Mouse (Mus musculus) erythroid progenitor cell, adult 5-6 weeks (primary cell): ENCODE data around the gene Nav2. TPM values are rescaled to one million over a fixed set of nuclear protein-coding genes. Genes with fewer than 3 reads are reported as not detected.

Experiments used
- ATAC-seq: replicated peaks from 2 replicates; pipeline ENCODE4 v1.8.0; 2016; ENCODE audit warnings: moderate number of reproducible peaks, mild to moderate bottlenecking, moderate TSS enrichment, inconsistent platforms; ENCODE audit not compliant: poor library complexity, low FRiP score, severe bottlenecking
- total RNA-seq, 2 experiments: library from RNA; stranded (forward) in 1 of 2; stranded (reverse) in 1 of 2; fragments of 150-400 nt in 1 of 2; fragments of 186-747, 209-891 nt in 1 of 2; gene quantifications; 2 replicates each; pipeline versions ENCODE4 v1.2.3 to v1.2.4; 2015 to 2017; ENCODE audit warnings: low replicate concordance in 2 of 2

Nav2 gene
- total RNA-seq, 2 experiments from 2014 or later = 3.1 to 29.8 TPM

DNA sequence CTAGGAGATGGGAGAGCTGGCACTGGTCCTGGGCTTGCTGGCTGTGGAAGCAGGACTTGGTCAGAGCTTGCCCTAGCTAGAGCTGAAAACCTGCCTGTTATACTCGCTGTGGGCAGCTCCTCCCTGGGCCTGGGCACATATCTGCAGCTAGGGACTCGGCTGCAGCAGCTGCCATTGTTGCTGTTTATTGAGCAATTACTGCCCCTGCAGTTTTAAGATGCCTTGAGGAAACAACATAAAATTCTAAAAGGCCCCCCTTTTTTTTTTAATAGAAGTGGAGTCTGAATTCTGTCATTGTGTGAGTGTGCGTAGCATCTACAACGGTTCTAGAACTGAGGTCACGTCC, 24.3 kb upstream of the Nav2 start:
- ATAC-seq = no peak

DNA sequence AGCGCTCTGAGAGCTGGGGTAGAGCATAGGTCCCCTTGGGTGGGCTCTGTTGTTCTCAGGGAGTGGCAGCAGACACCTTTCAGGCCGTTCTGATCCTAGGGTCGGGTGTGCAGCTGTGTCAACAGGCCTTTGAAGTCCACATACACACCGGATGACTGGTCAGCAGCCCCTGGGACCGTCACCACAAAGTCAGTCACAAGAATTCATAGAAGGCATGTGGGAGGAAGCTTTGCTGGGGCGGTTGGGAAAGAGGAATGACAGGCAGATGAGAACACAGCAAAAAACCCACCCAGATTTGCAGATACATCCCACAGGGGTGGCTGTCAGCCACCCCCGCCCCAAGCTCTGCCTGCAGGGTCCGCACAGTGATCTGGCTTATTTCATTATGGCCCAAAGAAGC, 20.5 kb upstream of the Nav2 start:
- ATAC-seq = no peak

DNA sequence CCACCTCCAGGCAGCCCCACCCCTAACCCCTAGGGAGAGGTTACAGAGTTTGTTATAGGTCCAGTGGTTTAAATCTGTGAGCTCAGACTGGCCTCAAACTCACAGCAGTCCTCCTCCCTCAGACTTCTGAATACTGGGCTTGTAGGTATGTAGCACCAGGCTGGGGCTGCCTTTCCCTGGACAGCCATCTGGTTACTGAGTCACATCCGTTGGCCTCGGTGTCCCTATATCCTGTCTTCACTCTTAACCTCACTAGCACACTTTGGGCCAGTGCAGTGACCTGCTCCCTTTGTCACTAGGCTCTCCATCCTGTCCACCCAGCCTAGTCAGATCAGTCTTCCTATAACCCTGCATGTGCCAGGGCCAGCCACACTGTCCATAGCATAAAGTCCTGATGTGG, 19.8 kb upstream of the Nav2 start:
- no peak for ATAC-seq

DNA sequence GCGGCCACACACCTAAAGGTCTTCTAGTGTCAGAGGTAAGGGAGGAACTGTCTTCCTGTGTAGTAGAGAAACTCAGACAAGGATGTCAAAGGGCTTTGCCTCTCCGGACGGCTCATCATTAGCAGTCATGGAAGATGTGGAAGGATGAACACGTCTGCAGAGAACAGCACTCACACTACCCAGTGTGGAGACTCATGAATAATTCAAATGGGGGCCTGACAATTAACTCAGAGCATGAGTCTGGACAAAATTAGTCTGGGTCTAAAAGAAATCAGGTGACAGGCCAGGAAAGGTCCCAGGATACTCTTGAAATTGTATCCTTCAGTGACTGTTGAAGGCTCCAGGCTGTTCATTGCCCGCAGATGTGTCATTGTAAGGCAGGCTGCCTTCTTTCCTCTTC, 17.5 kb upstream of the Nav2 start:
- no peak for ATAC-seq

DNA sequence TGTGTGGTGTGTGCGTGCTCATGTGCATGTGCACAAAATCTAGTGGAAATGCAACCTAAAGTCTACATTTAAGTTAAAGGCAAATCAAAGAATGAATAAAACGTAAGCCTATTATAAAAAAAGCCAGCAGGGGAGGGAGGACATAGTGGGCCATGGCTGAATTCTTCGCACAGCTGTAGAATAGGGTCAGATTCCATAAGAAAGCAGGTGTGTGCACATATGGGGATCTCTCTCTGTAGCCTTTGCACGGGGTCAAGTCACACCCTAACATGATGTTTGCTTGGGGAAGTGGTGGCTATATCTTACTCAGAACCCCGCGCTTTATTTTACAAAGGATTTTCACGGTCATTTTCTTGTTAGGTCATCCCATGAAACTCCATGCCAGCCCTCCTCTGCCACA, 15.4 kb upstream of the Nav2 start:
- no peak for ATAC-seq

DNA sequence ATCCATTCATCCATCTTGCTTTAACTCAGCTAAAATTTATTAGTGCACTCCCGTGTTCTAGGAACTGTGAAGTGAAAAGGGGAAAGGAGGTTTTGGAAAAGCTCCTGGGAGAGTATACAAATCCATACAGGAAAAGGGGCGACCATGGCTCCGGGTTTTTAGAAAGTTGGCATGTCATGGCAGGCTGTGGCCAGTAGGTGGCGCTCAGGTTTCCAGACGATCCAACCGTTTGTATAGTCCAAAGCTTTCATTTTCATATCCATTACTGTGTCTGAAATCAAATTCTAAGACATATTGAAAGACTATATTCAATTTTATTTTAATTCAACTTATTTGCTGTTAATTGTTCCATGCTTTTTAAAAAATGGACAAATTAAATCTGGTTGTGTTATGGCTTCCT, 14.4 kb upstream of the Nav2 start:
- peak; percentile 72 for ATAC-seq

DNA sequence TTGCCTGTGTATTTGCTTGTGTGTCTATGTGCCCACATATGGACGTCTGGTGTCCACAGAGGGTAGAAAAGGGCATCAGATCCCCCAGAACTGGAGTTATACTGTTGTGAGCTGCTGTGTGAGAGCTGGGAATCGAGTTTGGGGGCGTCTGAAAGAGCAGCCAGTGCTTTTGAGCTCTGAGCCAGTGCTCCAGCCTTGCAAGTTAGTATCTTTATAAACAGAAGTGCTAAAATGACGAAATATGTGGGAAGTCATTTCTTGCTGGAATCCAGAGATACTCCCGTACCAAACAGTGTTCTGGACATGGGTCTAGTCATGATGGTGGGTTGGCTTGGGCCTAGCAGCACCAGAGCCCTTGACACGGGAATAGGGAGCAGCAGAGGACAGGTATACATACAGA, 13.8 kb upstream of the Nav2 start:
- ATAC-seq = no peak

DNA sequence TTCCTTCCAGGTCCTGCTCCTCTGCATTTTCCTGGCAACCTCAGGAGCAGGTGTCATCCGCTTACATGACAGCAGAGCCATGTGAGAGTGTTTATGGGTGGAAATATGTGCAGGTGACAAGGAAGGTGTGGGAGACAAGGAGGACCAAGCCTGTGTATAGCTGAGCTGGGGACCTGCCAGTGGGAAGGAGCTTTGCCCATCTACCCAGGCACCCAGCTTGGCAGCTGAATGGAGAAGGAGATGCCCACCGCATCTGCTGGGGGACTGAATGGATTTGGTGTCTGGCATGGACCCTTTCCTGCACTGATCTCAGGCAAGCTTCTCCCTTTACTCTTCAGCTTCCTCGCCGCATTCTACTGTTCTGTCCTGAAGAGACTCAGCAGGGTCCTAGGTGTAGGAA, 13.0 kb upstream of the Nav2 start:
- ATAC-seq = no peak

DNA sequence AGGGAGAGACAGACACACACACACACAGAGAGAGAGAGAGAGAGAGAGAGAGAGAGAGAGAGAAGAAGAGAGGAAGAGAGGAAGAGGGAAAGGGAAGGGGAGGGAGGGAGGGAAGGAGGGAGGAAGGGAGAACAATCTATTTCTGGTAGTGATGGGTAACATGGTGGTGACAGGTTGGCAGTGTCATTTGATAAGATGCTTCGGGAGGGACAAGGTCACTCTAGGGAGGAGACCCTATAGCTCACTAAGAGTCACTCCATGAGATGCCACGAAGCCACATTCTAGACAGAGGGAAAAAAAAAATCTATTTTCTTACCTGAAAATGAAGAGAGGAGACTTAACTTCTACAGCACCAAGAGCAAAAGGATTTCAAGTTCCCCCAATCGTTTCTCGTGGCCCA, 12.5 kb upstream of the Nav2 start:
- ATAC-seq = no peak

DNA sequence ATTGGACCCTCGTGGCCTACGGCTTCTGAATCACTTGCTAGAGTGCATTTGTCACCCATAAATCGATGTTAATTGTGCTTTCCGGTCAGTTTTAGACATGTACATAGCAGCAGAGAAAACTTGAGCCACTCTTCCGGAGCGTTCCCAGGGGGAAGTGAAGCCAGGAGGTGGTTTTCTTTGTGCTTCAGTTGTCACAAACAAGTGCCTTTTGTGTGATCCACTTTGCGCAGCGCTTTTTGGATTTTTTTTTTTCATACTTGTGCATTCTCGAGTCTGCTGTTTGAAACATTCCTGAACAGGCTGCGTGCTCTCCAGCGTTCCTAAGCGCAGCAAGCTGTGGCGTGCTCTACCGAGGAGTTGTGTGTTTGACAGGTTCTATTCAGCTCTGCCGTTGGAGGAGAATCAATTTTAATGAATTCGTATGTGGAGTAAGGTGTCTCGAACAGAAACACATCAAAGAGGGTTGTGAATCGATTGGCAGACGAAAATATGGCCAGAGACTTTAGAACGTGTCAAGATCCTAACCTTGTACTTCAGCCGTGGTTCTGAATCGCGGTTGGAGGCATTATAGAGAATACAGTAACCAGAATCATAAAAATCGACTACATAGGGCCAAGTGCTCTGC, 10.9 kb upstream of the Nav2 start:
- ATAC-seq = no peak

DNA sequence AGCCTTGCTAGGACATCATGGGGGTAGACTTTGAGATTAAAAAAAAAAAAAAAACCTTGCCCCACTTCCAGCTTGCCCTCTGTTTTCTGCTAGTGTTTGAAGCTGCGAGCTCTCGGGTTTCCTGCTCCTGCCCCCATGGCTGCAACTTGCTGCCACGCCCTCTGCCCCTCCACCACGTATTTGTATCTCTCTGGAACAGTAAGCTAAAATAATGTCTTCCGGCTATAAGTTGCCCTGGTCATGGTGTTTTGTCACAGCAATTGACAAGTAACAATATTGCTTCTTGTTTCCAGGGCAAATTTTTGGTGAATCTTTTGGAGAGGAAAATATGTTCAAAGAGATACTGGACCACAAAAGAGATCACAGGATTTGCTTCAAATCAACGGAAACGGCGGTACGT, 10.1 kb upstream of the Nav2 start:
- ATAC-seq = no peak

DNA sequence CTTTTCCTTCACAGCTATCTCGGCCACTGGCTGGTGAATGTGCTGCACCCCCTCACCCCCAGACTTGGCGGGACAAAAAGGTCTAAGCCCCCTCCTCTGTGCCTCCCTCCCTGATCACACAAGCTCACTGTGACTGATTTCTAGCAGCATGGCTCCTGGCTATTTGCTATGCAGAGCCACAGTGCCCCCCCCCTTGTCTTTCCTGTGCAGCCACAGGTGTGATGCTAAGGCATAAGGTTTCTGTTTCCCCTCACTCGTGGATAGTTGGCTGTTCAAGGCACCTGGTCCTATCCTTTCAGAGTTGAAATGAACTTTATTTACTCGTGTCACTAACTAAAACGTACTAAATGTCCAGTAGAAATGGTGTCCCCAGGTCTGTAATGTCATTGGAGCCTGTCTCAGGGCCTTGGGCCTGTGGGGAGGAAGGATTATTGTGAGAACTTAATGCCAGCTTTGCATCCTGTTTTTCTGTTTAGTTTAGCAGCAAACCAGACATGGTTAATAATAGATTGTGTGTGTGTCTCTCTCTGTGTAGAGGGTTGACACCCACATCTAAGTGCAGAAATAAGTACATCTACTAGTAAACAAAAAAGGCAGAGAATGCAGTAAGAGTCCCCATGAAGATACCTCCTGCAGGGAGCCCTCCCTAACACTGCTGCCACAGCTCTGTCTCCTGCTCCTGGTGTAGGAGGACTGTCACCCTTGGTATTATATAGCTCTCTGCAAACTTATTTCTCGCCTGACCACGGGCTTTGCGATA, 7.9 kb upstream of the Nav2 start:
- ATAC-seq = no peak

DNA sequence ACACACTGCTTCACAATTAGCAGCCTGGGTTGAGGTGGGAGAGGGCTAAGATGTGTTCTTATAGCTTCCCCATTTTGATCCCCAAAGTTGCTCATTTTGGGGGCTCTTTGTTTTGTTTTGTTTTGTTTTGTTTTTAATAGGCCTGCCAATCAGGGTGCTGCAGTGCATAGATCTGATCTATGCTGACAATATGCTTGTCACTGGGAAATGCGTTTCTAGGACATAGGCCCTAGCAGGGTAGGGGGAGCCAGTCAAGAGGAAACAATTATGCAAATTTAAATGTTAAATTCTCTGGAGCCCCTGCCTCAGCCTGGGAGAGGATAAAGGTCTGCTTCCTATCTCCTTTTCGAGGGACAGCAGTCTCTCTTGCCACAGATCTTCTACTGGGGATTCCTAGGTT, 6.1 kb upstream of the Nav2 start:
- no peak for ATAC-seq

DNA sequence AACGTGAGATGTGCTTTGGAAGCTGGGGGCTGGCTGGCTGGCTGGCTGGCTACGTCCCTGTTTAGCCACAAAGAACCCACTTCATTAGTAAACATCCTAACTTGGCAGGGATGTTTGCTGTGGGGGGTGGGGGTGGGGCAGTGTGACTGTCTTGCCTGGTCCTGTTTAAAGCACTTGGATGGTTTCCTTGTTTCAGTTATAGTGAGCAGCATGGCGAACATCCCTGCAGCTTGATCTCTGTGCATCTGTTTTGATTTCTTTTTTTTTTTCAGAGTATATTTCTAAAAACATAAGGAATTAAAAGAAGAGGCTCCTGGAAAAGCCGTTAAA, 791 bp downstream of the Nav2 start:
- ATAC-seq = no peak

DNA sequence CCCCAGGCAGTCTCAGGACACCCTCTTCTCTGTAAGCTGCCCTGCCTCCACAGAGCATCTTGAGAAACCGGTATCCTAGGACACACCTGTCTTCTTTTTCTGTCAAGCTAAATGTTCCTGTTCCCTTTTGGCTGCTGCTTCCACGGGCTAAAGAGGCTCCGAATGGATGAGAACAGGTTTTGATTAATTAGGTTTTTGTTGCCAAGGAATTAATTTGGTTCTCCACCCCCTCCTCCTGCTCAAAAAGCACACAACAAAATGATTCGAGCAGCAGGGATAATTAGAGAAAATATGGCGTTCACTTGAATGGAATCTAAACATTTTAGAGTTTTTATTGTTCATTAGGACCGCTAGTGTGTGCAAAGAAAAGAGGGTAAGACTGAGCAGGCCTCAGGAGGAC, 1.8 kb downstream of the Nav2 start:
- ATAC-seq = no peak

DNA sequence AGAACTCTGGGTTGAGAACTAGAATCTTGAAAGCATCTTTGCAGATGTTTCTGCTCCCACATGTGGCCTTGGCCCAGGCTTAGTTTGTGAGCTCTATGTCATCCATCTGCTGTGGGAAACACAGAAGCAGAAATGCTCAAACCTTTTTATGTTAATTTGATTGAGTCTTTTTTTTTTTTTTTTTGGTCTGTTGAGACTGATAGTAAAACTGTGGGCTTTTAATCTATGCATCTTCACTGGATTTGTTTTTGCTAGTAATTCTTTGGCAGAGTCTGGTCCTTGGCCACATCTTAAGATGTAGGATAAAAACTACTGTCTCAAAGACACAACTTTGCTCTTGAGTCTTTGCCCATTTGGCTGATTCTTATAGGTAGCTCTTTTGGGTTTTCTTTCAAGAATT, 2.6 kb downstream of the Nav2 start:
- ATAC-seq = no peak

DNA sequence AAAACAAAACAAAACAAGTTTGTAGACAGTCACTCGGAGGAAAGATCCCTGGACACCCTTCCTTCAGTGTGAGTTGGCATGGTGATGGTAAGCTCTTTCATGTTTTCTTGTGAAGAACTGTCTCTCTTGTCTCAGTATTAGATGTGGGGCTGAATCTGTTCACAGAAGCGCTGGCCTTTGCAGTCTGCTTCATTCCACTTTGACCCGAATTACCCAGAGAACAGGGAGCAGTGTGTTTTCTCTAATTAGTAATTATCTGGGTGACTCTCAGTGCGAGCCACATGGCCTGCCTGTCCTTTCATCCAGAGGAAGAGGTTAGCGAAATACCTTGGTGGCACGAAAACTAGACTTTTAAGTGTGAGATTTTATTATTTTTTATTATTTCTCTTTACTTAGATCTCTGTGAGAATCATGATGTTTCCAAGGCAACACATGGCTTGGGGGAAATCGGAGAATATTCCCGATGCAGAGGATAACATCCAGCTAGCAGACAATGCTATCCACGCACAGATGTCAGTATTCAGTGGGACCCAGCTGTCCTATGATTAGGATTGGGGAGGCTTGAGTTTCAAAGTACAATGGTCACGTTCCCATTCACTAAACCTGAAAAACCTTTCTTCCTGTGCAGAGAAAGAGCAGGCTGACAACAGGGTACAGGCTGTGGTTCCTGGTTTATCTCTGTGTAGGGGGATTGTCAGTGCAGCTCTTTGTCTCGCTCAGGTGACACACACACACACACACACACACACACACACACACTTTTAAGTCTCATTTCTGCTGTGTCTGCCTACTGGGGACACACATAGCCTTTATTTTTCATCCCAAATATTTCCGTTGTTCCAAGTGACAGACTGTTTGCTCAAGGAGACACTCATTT, 6.4 kb downstream of the Nav2 start:
- ATAC-seq = no peak

DNA sequence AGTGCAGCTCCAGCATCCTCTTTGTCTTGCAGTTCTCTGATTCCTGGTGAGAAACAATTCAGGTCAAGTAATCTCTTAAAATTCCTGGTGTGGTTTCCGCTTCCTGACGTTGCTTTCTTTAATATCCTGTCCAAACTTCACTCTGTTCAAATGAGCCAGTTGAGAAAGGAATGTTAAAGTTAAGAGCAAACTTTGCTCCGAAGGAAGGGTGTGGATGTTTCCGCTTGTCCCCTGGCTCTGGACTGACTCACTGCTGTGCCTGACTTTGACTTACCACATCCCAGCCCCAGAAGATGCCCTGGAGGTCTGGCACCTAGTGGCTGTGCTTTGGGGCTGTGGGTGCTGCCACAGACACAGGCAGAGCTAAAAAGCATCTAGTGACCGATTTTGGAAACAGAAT, 8.9 kb downstream of the Nav2 start:
- no peak for ATAC-seq

DNA sequence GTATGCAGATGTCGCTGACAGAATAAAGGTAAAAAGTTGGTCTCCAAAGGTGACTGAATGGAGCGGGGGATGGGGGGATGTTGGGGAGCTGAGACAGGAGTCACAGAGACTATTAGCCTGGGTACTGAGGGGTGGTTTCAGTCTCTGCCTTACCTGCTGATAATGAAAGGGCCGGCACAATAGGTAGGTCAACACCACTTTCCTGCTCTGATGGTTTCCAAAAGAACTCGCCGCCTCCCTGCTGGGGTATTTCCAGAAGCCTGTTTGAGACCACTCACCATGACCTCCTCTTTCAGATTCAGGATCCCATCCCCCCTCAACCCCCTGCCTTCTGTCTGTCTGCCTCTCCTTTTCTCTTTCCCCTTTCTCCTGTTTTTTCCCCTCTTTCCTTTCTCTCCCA, 9.5 kb downstream of the Nav2 start:
- no peak for ATAC-seq

DNA sequence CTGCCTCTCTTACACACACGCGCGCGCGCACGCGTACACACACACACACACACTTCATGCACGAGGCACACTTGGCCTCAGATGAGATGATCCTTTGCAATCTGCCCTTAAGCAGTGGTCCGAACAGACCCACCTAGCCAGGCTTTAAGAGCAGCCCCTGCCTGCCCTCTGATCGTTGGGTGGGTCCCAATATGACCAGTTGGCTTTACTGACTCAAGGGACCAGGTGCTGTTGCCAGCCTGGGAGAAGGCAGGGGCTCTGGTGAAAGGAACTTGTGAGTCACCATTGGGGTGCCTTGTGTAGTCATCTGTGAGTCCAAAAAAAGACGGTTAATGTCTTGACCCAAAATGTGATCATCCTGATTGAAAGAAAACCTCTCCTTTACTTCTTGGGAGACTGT, 9.9 kb downstream of the Nav2 start:
- no peak for ATAC-seq

DNA sequence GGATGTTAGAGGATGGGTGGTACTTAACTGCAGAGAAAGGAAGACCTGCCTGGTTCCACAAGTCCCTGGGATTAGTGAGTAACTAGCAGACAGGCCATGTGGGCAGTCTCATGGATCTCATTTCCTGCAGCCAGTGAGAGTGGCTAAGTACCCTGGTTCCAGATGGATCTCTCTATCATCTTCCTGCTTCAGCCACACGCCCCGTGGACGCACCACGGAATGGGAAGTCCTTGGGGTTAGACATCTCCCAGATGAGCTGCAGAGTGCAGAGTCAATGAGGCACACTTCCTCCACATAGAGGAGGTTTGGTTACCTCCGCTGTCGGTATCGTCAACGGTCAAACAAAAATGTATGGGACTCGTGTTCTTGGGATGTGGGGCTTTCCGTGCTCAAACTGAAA, 15.1 kb downstream of the Nav2 start:
- ATAC-seq = no peak
